Mouse (Mus musculus): ENCODE measurements at regions not wholly inside any gene's neighbourhood (a gene's known extent, or its start where the extent isn't known, plus 50 kb on each side); places are given as distances from the start of the nearest gene placed in this dataset.

- H3K4me2 ChIP-seq (ENCODE audit: low read depth), result no peak overlapping the region
- H3K27me3 ChIP-seq (ENCODE audit: control insufficient read depth, insufficient read depth, low read length), result no peaks in the 10 kb centered on the region
- no peak overlapping the region for H3K27ac ChIP-seq
- 45% methylated on average over 6 of the region's 6 CpGs for WGBS (ENCODE audit: insufficient replicate concordance)
- no peak overlapping the region for H3K4me3 ChIP-seq (ENCODE audit: insufficient read depth in 1 of 2, low read depth in 2 of 2, low read length in 2 of 2)
- H3K4me1 ChIP-seq (replicated peaks; ENCODE audit: control insufficient read depth in 2 of 2, insufficient read depth in 2 of 2, low read length in 1 of 2), result peaks cover 0 to 1% of the 10 kb centered on the region in 2 experiments; a peak in 1 of 4 replicates
- H3K36me3 ChIP-seq (replicated peaks; ENCODE audit: control insufficient read depth, insufficient read depth, low read depth), result no peaks in the 10 kb centered on the region
- H3K9ac ChIP-seq (replicated peaks), result no peak overlapping the region
- DNase-seq (ENCODE audit: low read depth in 3 of 3, low spot score in 3 of 3) (no peak), ATAC-seq (ENCODE audit: insufficient read depth) (no peak)
- no peaks in the 10 kb centered on the region for H3K9me3 ChIP-seq (ENCODE audit: control insufficient read depth, low read length)
- no peak for TF ChIP-seq CTCF (IDR thresholded peaks at IDR 0.05; ENCODE audit: low read depth)
- TF ChIP-seq EP300 (IDR thresholded peaks at IDR 0.05; ENCODE audit: low read depth), result no peak
Measured at GRCm38 (mm10) chr8:46414874-46415273, 56.0 kb upstream of the Acsl1 start.

GRCm38 (mm10) chr8:46419402-46419801 is 51.4 kb upstream of the Acsl1 start:
- Histone ChIP-seq H3K4me3 (ENCODE audit: insufficient read depth in 1 of 2, low read depth in 2 of 2, low read length in 2 of 2) (no peak overlapping the region), H3K4me2 (ENCODE audit: low read depth) (no peak overlapping the region), H3K9me3 (ENCODE audit: control insufficient read depth, low read length) (no peaks in the 10 kb centered on the region), H3K9ac (replicated peaks) (no peak overlapping the region), H3K36me3 (replicated peaks; ENCODE audit: control insufficient read depth, insufficient read depth, low read depth) (no peaks in the 10 kb centered on the region), H3K27me3 (ENCODE audit: control insufficient read depth, insufficient read depth, low read length) (no peaks in the 10 kb centered on the region), H3K27ac (no peak overlapping the region), H3K4me1 (replicated peaks; ENCODE audit: control insufficient read depth in 2 of 2, insufficient read depth in 2 of 2, low read length in 1 of 2) (no peaks in the 10 kb centered on the region)
- TF ChIP-seq EP300 (IDR thresholded peaks at IDR 0.05; ENCODE audit: low read depth) (no peak), CTCF (IDR thresholded peaks at IDR 0.05; ENCODE audit: low read depth) (no peak)
- ATAC-seq (ENCODE audit: insufficient read depth) (no peak), DNase-seq (ENCODE audit: low read depth in 3 of 3, low spot score in 3 of 3) (no peak)
- 58% methylated on average over 5 of the region's 5 CpGs for WGBS (ENCODE audit: insufficient replicate concordance)

GRCm38 (mm10) chr8:46420476-46420875 is 50.4 kb upstream of the Acsl1 start:
- Histone ChIP-seq H3K9me3 (ENCODE audit: control insufficient read depth, low read length) (no peaks in the 10 kb centered on the region), H3K4me3 (ENCODE audit: insufficient read depth in 1 of 2, low read depth in 2 of 2, low read length in 2 of 2) (no peak overlapping the region), H3K36me3 (replicated peaks; ENCODE audit: control insufficient read depth, insufficient read depth, low read depth) (no peaks in the 10 kb centered on the region), H3K27me3 (ENCODE audit: control insufficient read depth, insufficient read depth, low read length) (no peaks in the 10 kb centered on the region), H3K9ac (replicated peaks) (no peak overlapping the region), H3K27ac (no peak overlapping the region), H3K4me1 (replicated peaks; ENCODE audit: control insufficient read depth in 2 of 2, insufficient read depth in 2 of 2, low read length in 1 of 2) (no peaks in the 10 kb centered on the region), H3K4me2 (ENCODE audit: low read depth) (no peak overlapping the region)
- 67% methylated on average over 8 of the region's 8 CpGs for WGBS (ENCODE audit: insufficient replicate concordance)
- TF ChIP-seq CTCF (IDR thresholded peaks at IDR 0.05; ENCODE audit: low read depth), result no peak
- TF ChIP-seq EP300 (IDR thresholded peaks at IDR 0.05; ENCODE audit: low read depth), result no peak
- no peak for ATAC-seq (ENCODE audit: insufficient read depth)
- DNase-seq (ENCODE audit: low read depth in 3 of 3, low spot score in 3 of 3), result no peak

All from liver, embryonic 14.5 days (tissue).